Comparison of ENCODE assay signal across 8 mouse cellular contexts in the genomic region with DNA sequence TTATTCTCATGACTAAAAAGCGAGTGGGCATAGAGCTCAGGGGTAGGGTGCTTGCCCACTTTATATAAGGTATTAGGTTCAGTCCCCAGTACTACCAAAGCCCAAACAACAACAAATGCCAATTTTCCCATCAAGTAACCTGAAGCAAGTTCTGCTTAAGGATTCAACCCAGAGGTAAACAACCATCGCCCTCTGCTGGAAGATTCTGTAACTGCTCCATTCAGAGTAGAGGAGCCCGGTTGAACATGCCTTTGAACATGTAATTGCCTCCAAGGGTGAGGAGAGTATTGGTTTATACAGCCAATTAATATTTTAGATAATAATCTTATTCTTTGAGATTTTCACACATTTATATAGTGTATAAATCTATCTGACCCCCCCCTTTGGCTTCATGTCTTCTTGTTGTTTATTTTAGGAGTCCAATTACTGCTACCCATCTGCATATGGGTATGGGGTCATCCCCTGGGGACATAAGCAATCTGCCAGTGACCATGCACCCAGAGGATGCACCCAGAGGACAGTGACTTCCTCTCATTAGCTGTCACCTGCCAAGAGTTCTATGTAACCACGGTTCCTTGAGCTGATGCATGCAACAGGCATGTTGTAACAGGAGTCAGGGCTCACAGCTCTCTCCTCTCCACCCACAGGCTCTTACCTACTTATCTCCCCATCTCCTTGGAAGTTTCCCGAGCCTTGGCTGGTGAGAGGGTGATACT. TPM values are rescaled to one million over a fixed set of nuclear protein-coding genes. Genes with fewer than 3 reads are reported as not detected.
DNase-seq lines count a peak whose midpoint lies in the region; ATAC-seq lines count a peak whose summit lies in the region.

No protein-coding gene starts in this region.

- no peak overlapping the region for H3K4me3 ChIP-seq in heart, embryonic 12.5 days
- no peak overlapping the region for H3K4me3 ChIP-seq in intestine, embryonic 16.5 days (ENCODE audit: low read length)
- H3K4me3 ChIP-seq in midbrain, embryonic 14.5 days (replicated peaks; ENCODE audit: low read depth, low read length) = no peak overlapping the region

- H3K36me3 ChIP-seq in heart, embryonic 12.5 days = no peaks in the 10 kb centered on the region
- no peaks in the 10 kb centered on the region for H3K36me3 ChIP-seq in intestine, embryonic 16.5 days (ENCODE audit: control insufficient read depth, insufficient read depth, low read length)
- H3K36me3 ChIP-seq in midbrain, embryonic 14.5 days (ENCODE audit: control insufficient read depth, insufficient read depth, low read length) = no peaks in the 10 kb centered on the region
- no peaks in the 10 kb centered on the region for H3K36me3 ChIP-seq in splenic B cell, adult 2 months (ENCODE audit: control insufficient read depth, insufficient read depth, low read length, poor library complexity, severe bottlenecking)

- H3K4me2 ChIP-seq in heart, embryonic 12.5 days = no peak overlapping the region
- H3K4me2 ChIP-seq in intestine, embryonic 16.5 days (ENCODE audit: low read depth, low read length) = no peak overlapping the region
- H3K4me2 ChIP-seq in midbrain, embryonic 14.5 days (ENCODE audit: low read length) = no peak overlapping the region

- no peaks in the 10 kb centered on the region for H3K27me3 ChIP-seq in heart, embryonic 12.5 days (replicated peaks)
- no peaks in the 10 kb centered on the region for H3K27me3 ChIP-seq in intestine, embryonic 16.5 days (replicated peaks; ENCODE audit: control insufficient read depth, insufficient read depth, low read length)
- no peaks in the 10 kb centered on the region for H3K27me3 ChIP-seq in midbrain, embryonic 14.5 days (ENCODE audit: control insufficient read depth, insufficient read depth, low read length)
- no peaks in the 10 kb centered on the region for H3K27me3 ChIP-seq in splenic B cell, adult 2 months (ENCODE audit: control insufficient read depth, insufficient read depth, low read length, poor library complexity, severe bottlenecking)

- intact Hi-C loops in left cerebral cortex, postnatal 10 days (cut with DNase I) = loop anchor here (2.0 kb wide), 1 partner anchor 173 kb away; no protein-coding TSS in a partner anchor

- no peak overlapping the region for H3K27ac ChIP-seq in heart, embryonic 12.5 days (ENCODE audit: poor library complexity, severe bottlenecking)
- H3K27ac ChIP-seq in intestine, embryonic 16.5 days (ENCODE audit: low read length) = no peak overlapping the region
- H3K27ac ChIP-seq in midbrain, embryonic 14.5 days (replicated peaks; ENCODE audit: low read depth, low read length) = no peak overlapping the region

- H3K9ac ChIP-seq in heart, embryonic 12.5 days = no peak overlapping the region
- no peak overlapping the region for H3K9ac ChIP-seq in intestine, embryonic 16.5 days (ENCODE audit: low read depth, low read length)
- H3K9ac ChIP-seq in midbrain, embryonic 14.5 days (replicated peaks; ENCODE audit: low read length) = no peak overlapping the region

- WGBS in heart, embryonic 12.5 days = 15% methylated on average over 5 of the region's 5 CpGs
- WGBS in intestine, embryonic 16.5 days = 26% methylated on average over 5 of the region's 5 CpGs
- 33% methylated on average over 5 of the region's 5 CpGs for WGBS in midbrain, embryonic 14.5 days

- no peaks in the 10 kb centered on the region for H3K9me3 ChIP-seq in heart, embryonic 12.5 days (replicated peaks)
- H3K9me3 ChIP-seq in intestine, embryonic 16.5 days (ENCODE audit: control insufficient read depth, low read length) = no peaks in the 10 kb centered on the region
- H3K9me3 ChIP-seq in midbrain, embryonic 14.5 days (ENCODE audit: control insufficient read depth, low read length) = 0 out of 2 replicates have a peak, but pooled peaks cover 3% of the 10 kb centered on the region

- DNase-seq in heart, adult 9 months (ENCODE audit: low spot score in 2 of 2) = peak; percentile 19 to 59
- DNase-seq in cerebellum, adult 9-10 months = peak; percentile 85
- peak; percentile 53 to 95 for DNase-seq in frontal cortex, adult 2 months (ENCODE audit: extremely low spot score in 1 of 2, low spot score in 1 of 2)
- DNase-seq in left cerebral cortex, postnatal 10 days (ENCODE audit: extremely low spot score in 1 of 2, low spot score in 2 of 2) = peak; percentile 72 to 74
- peak; percentile 89 for DNase-seq in midbrain, embryonic 14.5 days
- DNase-seq in splenic B cell, adult 2 months (ENCODE audit: low read depth, low spot score) = peak; percentile 79

- H3K4me1 ChIP-seq in heart, embryonic 12.5 days (replicated peaks) = no peaks in the 10 kb centered on the region
- peaks cover 3% of the 10 kb centered on the region; the same call in 1 of the 2 replicates for H3K4me1 ChIP-seq in intestine, embryonic 16.5 days (ENCODE audit: control insufficient read depth, insufficient read depth, low read length)
- no peaks in the 10 kb centered on the region for H3K4me1 ChIP-seq in midbrain, embryonic 14.5 days (ENCODE audit: control insufficient read depth, insufficient read depth, low read length)

- no peak; the same call in 1 of the 2 replicates for ATAC-seq in heart, embryonic 12.5 days (ENCODE audit: insufficient number of reproducible peaks, low FRiP score)
- ATAC-seq in intestine, embryonic 16.5 days = peak; percentile 29
- peak; percentile 48; the same call in 1 of the 2 replicates for ATAC-seq in midbrain, embryonic 14.5 days (ENCODE audit: low FRiP score, low TSS enrichment)

RNA-seq across cellular contexts. Expression of a gene that starts 38.0 kb away (rescaled TPM):
- 13.4 and 13.6 TPM in 2 replicates for polyA plus RNA-seq in heart, embryonic 12.5 days (2016; fragmentation: Nextera tagmentation; extraction: Ambion mirVana)
- polyA plus RNA-seq in frontal cortex, adult 2 months (2012; rRNA removed) = 3.2 TPM in 2 replicates
- 24.0 and 25.9 TPM in 2 replicates for polyA plus RNA-seq in intestine, embryonic 16.5 days (2015; fragmentation: Nextera tagmentation; extraction: Ambion mirVana)
- total RNA-seq in left cerebral cortex, postnatal 10 days (2021) = 1 to 10 TPM; 2.2 to 3.6 TPM
- 4.0 and 4.1 TPM in 2 replicates for polyA plus RNA-seq in midbrain, embryonic 14.5 days (2014; fragmentation: Nextera tagmentation; extraction: Ambion mirVana)

RNA-seq across cellular contexts. Expression of a gene that starts 44.8 kb away (rescaled TPM):
- 7.3 and 7.5 TPM in 2 replicates for polyA plus RNA-seq in heart, embryonic 12.5 days (2016; fragmentation: Nextera tagmentation; extraction: Ambion mirVana)
- polyA plus RNA-seq in frontal cortex, adult 2 months (2012; rRNA removed) = 1.2 and 1.3 TPM in 2 replicates
- 16.6 and 16.9 TPM in 2 replicates for polyA plus RNA-seq in intestine, embryonic 16.5 days (2015; fragmentation: Nextera tagmentation; extraction: Ambion mirVana)
- under 1 TPM; 0.58 to 0.75 TPM for total RNA-seq in left cerebral cortex, postnatal 10 days (2021)
- 0.70 and 1.4 TPM in 2 replicates for polyA plus RNA-seq in midbrain, embryonic 14.5 days (2014; fragmentation: Nextera tagmentation; extraction: Ambion mirVana)

Comparison
In these comparisons a context has a peak if more than half of its experiments do, and no peak if none do; other contexts are left out.
1. DNase-seq: peak in every context shown above with its lines; median percentile 89 in midbrain, embryonic 14.5 days; 85 in cerebellum, adult 9-10 months; 79 in splenic B cell, adult 2 months; 74 in frontal cortex, adult 2 months; 73 in left cerebral cortex, postnatal 10 days; 39 in heart, adult 9 months.